Comparison of ENCODE assay signal across 13 mouse cellular contexts in genomic region chr2:123532946-123533791, GRCm38 (mm10).
DNase-seq lines count a peak whose midpoint lies in the region; ATAC-seq lines count a peak whose summit lies in the region.
"Had no signal": no experiment of that assay in that cellular context is flagged by ENCODE, and none has a peak within 500 bp of the region (broad histone marks: within the 10 kb centered on the region; RNA-seq: fewer than 3 reads in every experiment).

No protein-coding gene starts in this region.

- WGBS in neural tube, embryonic 13.5 days, result 48% methylated on average over 9 of the region's 9 CpGs
- WGBS in hindbrain, embryonic 15.5 days, result 41% methylated on average over 9 of the region's 9 CpGs
- 82% methylated on average over 9 of the region's 9 CpGs for WGBS in kidney, embryonic 16.5 days

- peak overlapping the region; percentile 75 for H3K27ac ChIP-seq in neural tube, embryonic 13.5 days (replicated peaks)
- peak overlapping the region; percentile 79 for H3K27ac ChIP-seq in hindbrain, embryonic 15.5 days (replicated peaks)
- H3K27ac ChIP-seq in kidney, embryonic 16.5 days (ENCODE audit: low read length), result no peak overlapping the region
- H3K27ac ChIP-seq: heart, embryonic 13.5 days had no signal

- no peaks in the 10 kb centered on the region for H3K36me3 ChIP-seq in neural tube, embryonic 13.5 days
- no peaks in the 10 kb centered on the region for H3K36me3 ChIP-seq in hindbrain, embryonic 15.5 days
- no peaks in the 10 kb centered on the region for H3K36me3 ChIP-seq in kidney, embryonic 16.5 days (ENCODE audit: insufficient read depth, low read length)
- H3K36me3 ChIP-seq: heart, embryonic 13.5 days had no signal

- ATAC-seq in neural tube, embryonic 13.5 days (ENCODE audit: low read depth), result peak; percentile 85
- peak; percentile 90 for ATAC-seq in hindbrain, embryonic 15.5 days (ENCODE audit: low FRiP score, low read depth)
- no peak for ATAC-seq in kidney, embryonic 16.5 days (ENCODE audit: low FRiP score, low TSS enrichment)
- ATAC-seq in inflammation-experienced regulatory T-cells, adult 6 months, result no peak
- ATAC-seq: activated CD4-positive, CD25-positive, alpha-beta regulatory T cell, adult 4 months; intestine, postnatal 0 days had no signal

- DNase-seq in neural tube, embryonic 10.5 days (ENCODE audit: extremely low spot score, low spot score), result no peak
- DNase-seq in left cerebral cortex, postnatal 4 days, result peak; percentile 25
- DNase-seq in telencephalon, adult 2 months (ENCODE audit: low read depth, low spot score), result peak; percentile 34
- DNase-seq in yolk sac, embryonic 10.5 days (ENCODE audit: low spot score), result no peak
- DNase-seq: cerebellum, adult 2 months; thymus, postnatal 4 days had no signal

- peaks cover 14% of the 10 kb centered on the region; the same call in 1 of the 2 replicates for H3K4me1 ChIP-seq in neural tube, embryonic 13.5 days (replicated peaks)
- H3K4me1 ChIP-seq in hindbrain, embryonic 15.5 days (replicated peaks), result peaks cover 13% of the 10 kb centered on the region
- no peaks in the 10 kb centered on the region for H3K4me1 ChIP-seq in kidney, embryonic 16.5 days (ENCODE audit: insufficient read depth, low read length)

- H3K9me3 ChIP-seq in neural tube, embryonic 13.5 days, result no peaks in the 10 kb centered on the region
- no peaks in the 10 kb centered on the region for H3K9me3 ChIP-seq in hindbrain, embryonic 15.5 days
- H3K9me3 ChIP-seq in kidney, embryonic 16.5 days (ENCODE audit: low read length), result no peaks in the 10 kb centered on the region
- H3K9me3 ChIP-seq: heart, embryonic 13.5 days had no signal

- no peak overlapping the region for H3K9ac ChIP-seq in neural tube, embryonic 13.5 days
- H3K9ac ChIP-seq in hindbrain, embryonic 15.5 days, result peak overlapping the region; percentile 2; the same call in 1 of the 2 replicates
- no peak overlapping the region for H3K9ac ChIP-seq in kidney, embryonic 16.5 days (replicated peaks; ENCODE audit: low read length)
- H3K9ac ChIP-seq: heart, embryonic 13.5 days had no signal

- intact Hi-C loops in left cerebral cortex, postnatal 4 days (cut with DNase I), result no loop called here

- no peaks in the 10 kb centered on the region for H3K27me3 ChIP-seq in neural tube, embryonic 13.5 days
- no peaks in the 10 kb centered on the region for H3K27me3 ChIP-seq in hindbrain, embryonic 15.5 days
- H3K27me3 ChIP-seq in kidney, embryonic 16.5 days (ENCODE audit: insufficient read depth, low read length), result no peaks in the 10 kb centered on the region
- H3K27me3 ChIP-seq: heart, embryonic 13.5 days had no signal

- H3K4me3 ChIP-seq in neural tube, embryonic 13.5 days, result no peak overlapping the region
- peak overlapping the region; percentile 17 for H3K4me3 ChIP-seq in hindbrain, embryonic 15.5 days
- no peak overlapping the region for H3K4me3 ChIP-seq in kidney, embryonic 16.5 days (ENCODE audit: low read length)
- H3K4me3 ChIP-seq: heart, embryonic 13.5 days had no signal

- peak overlapping the region; percentile 36 for H3K4me2 ChIP-seq in neural tube, embryonic 13.5 days
- peak overlapping the region; percentile 45 for H3K4me2 ChIP-seq in hindbrain, embryonic 15.5 days
- no peak overlapping the region for H3K4me2 ChIP-seq in kidney, embryonic 16.5 days (replicated peaks; ENCODE audit: low read depth, low read length)
- H3K4me2 ChIP-seq: heart, embryonic 13.5 days had no signal

Comparison
In these comparisons a context has a peak if more than half of its experiments do, and no peak if none do; other contexts are left out.
1. ATAC-seq: peak in neural tube, embryonic 13.5 days (single experiment) and hindbrain, embryonic 15.5 days (single experiment); none in kidney, embryonic 16.5 days (single experiment) and inflammation-experienced regulatory T-cells, adult 6 months (single experiment).
2. DNase-seq: peak in left cerebral cortex, postnatal 4 days (single experiment) and telencephalon, adult 2 months (single experiment); none in neural tube, embryonic 10.5 days (single experiment) and yolk sac, embryonic 10.5 days (single experiment).